Mouse (Mus musculus): ENCODE measurements around the gene Npy4r. TPM values are rescaled to one million over a fixed set of nuclear protein-coding genes. Genes with fewer than 3 reads are reported as not detected.

The Npy4r gene
- polyA plus RNA-seq, 1 experiment from 2014 or later, result 0.23 TPM

DNA sequence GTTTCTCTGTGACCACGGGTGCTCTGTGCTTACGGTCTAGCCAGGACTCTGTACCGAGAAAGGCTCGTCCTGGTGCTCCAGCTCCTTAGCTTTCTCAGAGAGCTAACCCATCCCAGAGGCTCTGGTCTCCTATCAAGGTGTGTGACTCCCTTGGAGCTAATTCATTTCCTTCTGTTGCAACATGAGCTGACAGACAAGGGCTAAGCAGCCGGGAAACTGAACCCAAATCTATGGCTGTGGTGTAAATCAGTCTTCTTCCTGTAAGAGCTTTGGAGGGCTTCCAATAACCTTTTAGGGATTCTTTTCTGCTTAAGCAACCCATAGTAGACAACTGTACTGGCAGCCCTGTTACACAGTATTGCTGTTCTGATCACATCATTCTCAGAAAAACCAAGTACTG is 49.7 kb downstream of the Npy4r start, which contains the start of gene A630023A22Rik:
Gene A630023A22Rik (minus strand): TSS at position 154 of the 400 bp plus-strand sequence.
- H3K4me3 ChIP-seq (ENCODE audit: low read depth, low read length), result no peak within 1 kb of the TSS
- H3K9me3 ChIP-seq (replicated peaks; ENCODE audit: control insufficient read depth, low read length, poor library complexity, severe bottlenecking), result no peaks in the 10 kb centered on the region
- H3K27me3 ChIP-seq (ENCODE audit: control insufficient read depth, insufficient read depth, low read depth, low read length), result no peaks in the 10 kb centered on the region
- 81% methylated on average over 5 of the region's 5 CpGs for WGBS
- no peak within 1 kb of the TSS for H3K27ac ChIP-seq (ENCODE audit: low read length)
- H3K4me2 ChIP-seq (ENCODE audit: low read length), result no peak within 1 kb of the TSS
- no peaks in the 10 kb centered on the region for H3K36me3 ChIP-seq (ENCODE audit: control insufficient read depth, insufficient read depth, low read length)
- no peak within 1 kb of the TSS for H3K9ac ChIP-seq (ENCODE audit: low read depth, low read length)
- ATAC-seq, result no peak
- no peaks in the 10 kb centered on the region for H3K4me1 ChIP-seq (ENCODE audit: control insufficient read depth, insufficient read depth, low read length)

DNA sequence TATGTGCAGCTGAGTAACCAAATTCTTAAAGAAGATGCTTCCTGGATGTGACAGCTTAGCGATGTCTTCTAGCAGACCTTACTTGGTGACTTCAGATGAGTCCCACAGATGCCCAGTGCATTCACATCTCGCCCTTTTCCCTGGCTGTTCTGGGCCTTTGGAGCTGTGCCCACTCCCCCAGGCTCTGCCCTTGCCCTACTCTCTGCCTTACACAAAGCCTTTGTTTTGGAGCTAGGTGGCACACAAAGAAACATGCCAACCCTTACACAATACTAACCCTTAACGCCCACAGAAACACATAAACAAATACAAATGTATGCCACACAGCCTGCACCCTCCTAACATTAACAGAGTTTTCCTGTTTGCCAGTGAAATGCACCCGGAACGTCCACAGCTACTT is 56.1 kb downstream of the Npy4r start:
- H3K27ac ChIP-seq (ENCODE audit: low read length), result no peak overlapping the region
- no peaks in the 10 kb centered on the region for H3K4me1 ChIP-seq (ENCODE audit: control insufficient read depth, insufficient read depth, low read length)
- H3K9ac ChIP-seq (ENCODE audit: low read depth, low read length), result no peak overlapping the region
- ATAC-seq, result no peak
- no peak overlapping the region for H3K4me2 ChIP-seq (ENCODE audit: low read length)
- no peaks in the 10 kb centered on the region for H3K27me3 ChIP-seq (ENCODE audit: control insufficient read depth, insufficient read depth, low read depth, low read length)
- WGBS, result 80% methylated on average over 5 of the region's 5 CpGs
- no peaks in the 10 kb centered on the region for H3K9me3 ChIP-seq (replicated peaks; ENCODE audit: control insufficient read depth, low read length, poor library complexity, severe bottlenecking)
- H3K4me3 ChIP-seq (ENCODE audit: low read depth, low read length), result no peak overlapping the region
- no peaks in the 10 kb centered on the region for H3K36me3 ChIP-seq (ENCODE audit: control insufficient read depth, insufficient read depth, low read length)

Other genes starting within 250 kb of the Npy4r start
- 3.2 and 4.4 TPM in 2 replicates for gene Gdf10, start 228.9 kb downstream of the Npy4r start, polyA plus RNA-seq (2015; fragmentation: Nextera tagmentation; extraction: Ambion mirVana)
- gene Gdf2, start 211.4 kb downstream of the Npy4r start, polyA plus RNA-seq (2015; fragmentation: Nextera tagmentation; extraction: Ambion mirVana), result 0.06 TPM in 1 of 2 replicates, not detected in the other
- 0.07 and 0.14 TPM in 2 replicates for gene Rbp3, start 198.5 kb downstream of the Npy4r start, polyA plus RNA-seq (2015; fragmentation: Nextera tagmentation; extraction: Ambion mirVana)
- 0.83 and 1.1 TPM in 2 replicates for gene Zfp488, start 173.7 kb downstream of the Npy4r start, polyA plus RNA-seq (2015; fragmentation: Nextera tagmentation; extraction: Ambion mirVana)
- gene Gm30083, start 137.3 kb downstream of the Npy4r start, polyA plus RNA-seq (2015; fragmentation: Nextera tagmentation; extraction: Ambion mirVana), result not detected in 2 replicates
- not detected in 2 replicates for gene Gm5460, start 135.7 kb downstream of the Npy4r start, polyA plus RNA-seq (2015; fragmentation: Nextera tagmentation; extraction: Ambion mirVana)
- gene Antxrl, start 99.8 kb downstream of the Npy4r start, polyA plus RNA-seq (2015; fragmentation: Nextera tagmentation; extraction: Ambion mirVana), result not detected in 2 replicates
- 0.24 TPM in 1 of 2 replicates, not detected in the other for gene Anxa8, start 66.5 kb downstream of the Npy4r start, polyA plus RNA-seq (2015; fragmentation: Nextera tagmentation; extraction: Ambion mirVana)
- not detected in 2 replicates for gene A630023A22Rik, start 49.7 kb downstream of the Npy4r start, polyA plus RNA-seq (2015; fragmentation: Nextera tagmentation; extraction: Ambion mirVana)
- gene Gprin2, start 49.2 kb upstream of the Npy4r start, polyA plus RNA-seq (2015; fragmentation: Nextera tagmentation; extraction: Ambion mirVana), result 8.5 and 8.7 TPM in 2 replicates
- gene Syt15, start 67.1 kb upstream of the Npy4r start, polyA plus RNA-seq (2015; fragmentation: Nextera tagmentation; extraction: Ambion mirVana), result 0.63 and 0.68 TPM in 2 replicates
- 4.8 and 6.4 TPM in 2 replicates for gene Shld2, start 158.0 kb upstream of the Npy4r start, polyA plus RNA-seq (2015; fragmentation: Nextera tagmentation; extraction: Ambion mirVana)
- gene Glud1, start 158.2 kb upstream of the Npy4r start, polyA plus RNA-seq (2015; fragmentation: Nextera tagmentation; extraction: Ambion mirVana), result 89.8 and 92.8 TPM in 2 replicates
- not detected in 2 replicates for gene Fam25c, start 202.9 kb upstream of the Npy4r start, polyA plus RNA-seq (2015; fragmentation: Nextera tagmentation; extraction: Ambion mirVana)
- gene Sncg, start 222.3 kb upstream of the Npy4r start, polyA plus RNA-seq (2015; fragmentation: Nextera tagmentation; extraction: Ambion mirVana), result 27.6 and 31.0 TPM in 2 replicates
- 3.5 and 3.6 TPM in 2 replicates for gene Mmrn2, start 223.0 kb upstream of the Npy4r start, polyA plus RNA-seq (2015; fragmentation: Nextera tagmentation; extraction: Ambion mirVana)